Mouse (Mus musculus) frontal cortex, postnatal 25 days (tissue): Measurements from ENCODE around the gene Fgg.

Experiments used
- DNase-seq, 2 experiments: peaks; one replicate each; pipeline ENCODE4 v3.0.0; 2022; ENCODE audit warnings: low spot score in 2 of 2

The Fgg gene

GRCm38 (mm10) chr3:83027546-83028251 lies 20.2 kb downstream of the Fgg start:
- no peak for DNase-seq

GRCm38 (mm10) chr3:83030331-83030730 lies 22.8 kb downstream of the Fgg start:
- no peak for DNase-seq

- DNase-seq, result no peak
These were observed 25.3 kb downstream of the Fgg start for GRCm38 (mm10) chr3:83032746-83033308.

GRCm38 (mm10) chr3:83033801-83034200 lies 26.3 kb downstream of the Fgg start:
- DNase-seq, result no peak

GRCm38 (mm10) chr3:83038865-83039264 lies 31.3 kb downstream of the Fgg start:
- no peak for DNase-seq

GRCm38 (mm10) chr3:83039666-83040065 lies 32.1 kb downstream of the Fgg start:
- DNase-seq, result no peak

- DNase-seq, result no peak
These were observed 34.9 kb downstream of the Fgg start for GRCm38 (mm10) chr3:83042451-83042850.

- DNase-seq, result no peak
These were observed 39.1 kb downstream of the Fgg start for GRCm38 (mm10) chr3:83046649-83047048.

- no peak for DNase-seq
These were observed 42.2 kb downstream of the Fgg start, which contains the start of gene Fgb for GRCm38 (mm10) chr3:83049680-83050079. Gene Fgb (minus strand): TSS chr3:83049863.

GRCm38 (mm10) chr3:83050661-83051060 lies 43.1 kb downstream of the Fgg start:
- DNase-seq, result no peak

- DNase-seq, result no peak
These were observed 44.6 kb downstream of the Fgg start for GRCm38 (mm10) chr3:83052102-83052501.

- DNase-seq, result no peak
These were observed 45.6 kb downstream of the Fgg start for GRCm38 (mm10) chr3:83053126-83053525.

GRCm38 (mm10) chr3:83053758-83054157 lies 46.2 kb downstream of the Fgg start:
- no peak for DNase-seq

GRCm38 (mm10) chr3:83054759-83055158 lies 47.2 kb downstream of the Fgg start:
- no peak for DNase-seq

GRCm38 (mm10) chr3:83055281-83056038 lies 47.9 kb downstream of the Fgg start, which contains the start of gene Plrg1:
Gene Plrg1 (plus strand): TSS chr3:83055522.
- peak; percentile 95 to 98 for DNase-seq

GRCm38 (mm10) chr3:83057046-83057445 lies 49.5 kb downstream of the Fgg start:
- no peak for DNase-seq
